9 mouse cellular contexts compared by ENCODE assay signal in genomic region chr13:67332877-67333276, GRCm38 (mm10). TPM values are rescaled to one million over a fixed set of nuclear protein-coding genes. Genes with fewer than 3 reads are reported as not detected.
DNase-seq lines count a peak whose midpoint lies in the region; ATAC-seq and TF ChIP-seq lines count a peak whose summit lies in the region.
"Had no signal": no experiment of that assay in that cellular context is flagged by ENCODE, and none has a peak within 500 bp of the region (broad histone marks: within the 10 kb centered on the region; RNA-seq: fewer than 3 reads in every experiment).

No protein-coding gene starts in this region.

- H3K9me3 ChIP-seq in intestine, postnatal 0 days (ENCODE audit: control insufficient read depth): no peaks in the 10 kb centered on the region
- no peaks in the 10 kb centered on the region for H3K9me3 ChIP-seq in neural tube, embryonic 11.5 days (ENCODE audit: control insufficient read depth, low read length)

- peak overlapping the region; percentile 66 for H3K4me2 ChIP-seq in intestine, postnatal 0 days (replicated peaks; ENCODE audit: low read depth)
- H3K4me2 ChIP-seq in neural tube, embryonic 11.5 days (ENCODE audit: low read depth): peak overlapping the region; percentile 57

- 69% methylated on average over 1 of the region's 1 CpGs for WGBS in intestine, postnatal 0 days
- WGBS in neural tube, embryonic 11.5 days: 82% methylated on average over 1 of the region's 1 CpGs

- H3K4me1 ChIP-seq in intestine, postnatal 0 days (replicated peaks; ENCODE audit: control insufficient read depth, insufficient read depth, low read length): 0 out of 2 replicates have a peak, but pooled peaks cover 3% of the 10 kb centered on the region
- no peaks in the 10 kb centered on the region for H3K4me1 ChIP-seq in neural tube, embryonic 11.5 days (ENCODE audit: control insufficient read depth, insufficient read depth, low read length)

- H3K36me3 ChIP-seq in intestine, postnatal 0 days (ENCODE audit: control insufficient read depth, insufficient read depth): no peaks in the 10 kb centered on the region
- H3K36me3 ChIP-seq in neural tube, embryonic 11.5 days (ENCODE audit: control insufficient read depth, insufficient read depth, low read length): no peaks in the 10 kb centered on the region

- no peak for TF ChIP-seq CTCF in intestine, postnatal 0 days (IDR thresholded peaks at IDR 0.05; ENCODE audit: low read depth)

- H3K27ac ChIP-seq in intestine, postnatal 0 days (ENCODE audit: low read depth, low read length): 0 out of 2 replicates have a peak overlapping the region, but pooled peaks have one; percentile 3
- H3K27ac ChIP-seq in neural tube, embryonic 11.5 days (ENCODE audit: low read depth, low read length): no peak overlapping the region

- peak overlapping the region; percentile 45 for H3K9ac ChIP-seq in intestine, postnatal 0 days (ENCODE audit: low read depth, low read length)
- H3K9ac ChIP-seq in neural tube, embryonic 11.5 days (ENCODE audit: low read length): peak overlapping the region; percentile 52

- ATAC-seq in intestine, postnatal 0 days: no peak
- peak; percentile 33; the same call in 1 of the 2 replicates for ATAC-seq in neural tube, embryonic 11.5 days (ENCODE audit: insufficient read depth, low FRiP score, low TSS enrichment)

- peak; percentile 4 for DNase-seq in embryo, embryonic 10 days (ENCODE audit: low spot score)
- no peak for DNase-seq in embryo, embryonic 9.5 days (ENCODE audit: extremely low spot score)
- peak; percentile 6 for DNase-seq in thymus, postnatal 14 days
- DNase-seq in thymus, postnatal 10 days (ENCODE audit: low spot score in 2 of 2): no peak
- DNase-seq in neural tube, embryonic 11.5 days (ENCODE audit: low spot score): no peak
- DNase-seq in adrenal gland, postnatal 4 days (ENCODE audit: low spot score in 2 of 2): no peak
- DNase-seq in right cerebral cortex, postnatal 10 days (ENCODE audit: low spot score in 2 of 2): no peak

- peak overlapping the region; percentile 44 for H3K4me3 ChIP-seq in intestine, postnatal 0 days (ENCODE audit: low read depth, low read length)
- peak overlapping the region; percentile 47 for H3K4me3 ChIP-seq in neural tube, embryonic 11.5 days (ENCODE audit: low read depth, low read length)

- H3K27me3 ChIP-seq in intestine, postnatal 0 days (replicated peaks; ENCODE audit: control insufficient read depth, insufficient read depth, low read length): no peaks in the 10 kb centered on the region
- no peaks in the 10 kb centered on the region for H3K27me3 ChIP-seq in neural tube, embryonic 11.5 days (ENCODE audit: control insufficient read depth, insufficient read depth, low read length)

RNA-seq across cellular contexts. Expression of gene Zfp595, which starts 0.5 kb away (rescaled TPM):
- polyA plus RNA-seq in intestine, postnatal 0 days (2015; fragmentation: Nextera tagmentation; extraction: Ambion mirVana): 1.0 and 1.1 TPM in 2 replicates
- 1.9 and 2.0 TPM in 2 replicates for polyA plus RNA-seq in neural tube, embryonic 11.5 days (2014; fragmentation: Nextera tagmentation; extraction: Ambion mirVana)
- 1 to 10 TPM; 5.0 to 5.1 TPM for total RNA-seq in adrenal gland, postnatal 4 days (2021)

RNA-seq across cellular contexts. Expression of gene Zfp457, which starts 26.6 kb away (rescaled TPM):
- 0.27 and 0.46 TPM in 2 replicates for polyA plus RNA-seq in intestine, postnatal 0 days (2015; fragmentation: Nextera tagmentation; extraction: Ambion mirVana)
- 0.19 and 0.58 TPM in 2 replicates for polyA plus RNA-seq in neural tube, embryonic 11.5 days (2014; fragmentation: Nextera tagmentation; extraction: Ambion mirVana)
- total RNA-seq in adrenal gland, postnatal 4 days (2021): 1 to 10 TPM; 3.2 to 3.9 TPM

RNA-seq across cellular contexts. Expression of gene Gm28044, which starts 27.5 kb away (rescaled TPM):
- 0.26 TPM in 1 of 2 replicates, not detected in the other for polyA plus RNA-seq in intestine, postnatal 0 days (2015; fragmentation: Nextera tagmentation; extraction: Ambion mirVana)
- polyA plus RNA-seq in neural tube, embryonic 11.5 days (2014; fragmentation: Nextera tagmentation; extraction: Ambion mirVana): 0.68 and 1.1 TPM in 2 replicates
- 1 to 10 TPM; 1.3 to 2.4 TPM for total RNA-seq in adrenal gland, postnatal 4 days (2021)

RNA-seq across cellular contexts. Expression of gene Zfp953, which starts 27.5 kb away (rescaled TPM):
- 0.83 and 0.90 TPM in 2 replicates for polyA plus RNA-seq in intestine, postnatal 0 days (2015; fragmentation: Nextera tagmentation; extraction: Ambion mirVana)
- 0.82 and 1.3 TPM in 2 replicates for polyA plus RNA-seq in neural tube, embryonic 11.5 days (2014; fragmentation: Nextera tagmentation; extraction: Ambion mirVana)
- total RNA-seq in adrenal gland, postnatal 4 days (2021): 1 to 10 TPM; 3.0 to 3.2 TPM

RNA-seq across cellular contexts. Expression of gene Gm28041, which starts 42.7 kb away (rescaled TPM):
- 0.38 and 0.42 TPM in 2 replicates for polyA plus RNA-seq in intestine, postnatal 0 days (2015; fragmentation: Nextera tagmentation; extraction: Ambion mirVana)
- not detected in 2 replicates for polyA plus RNA-seq in neural tube, embryonic 11.5 days (2014; fragmentation: Nextera tagmentation; extraction: Ambion mirVana)
- 1 to 10 TPM; 1.1 to 1.2 TPM for total RNA-seq in adrenal gland, postnatal 4 days (2021)
- polyA plus RNA-seq: gonadal fat pad, adult 2 months had no signal

Comparison
In these comparisons a context has a peak if more than half of its experiments do, and no peak if none do; other contexts are left out.
1. DNase-seq: peak in embryo, embryonic 10 days (single experiment) and thymus, postnatal 14 days (single experiment); none in embryo, embryonic 9.5 days (single experiment), thymus, postnatal 10 days (0 of 2), neural tube, embryonic 11.5 days (single experiment), adrenal gland, postnatal 4 days (0 of 2) and right cerebral cortex, postnatal 10 days (0 of 2).